Mouse (Mus musculus): ENCODE measurements around the gene Ugt2a3.
"Not testable (repeated sequence)": the region's sequence is repeated elsewhere in the genome, so short reads cannot be mapped to it uniquely, and the experiment has no call there.

Ugt2a3 gene

DNA sequence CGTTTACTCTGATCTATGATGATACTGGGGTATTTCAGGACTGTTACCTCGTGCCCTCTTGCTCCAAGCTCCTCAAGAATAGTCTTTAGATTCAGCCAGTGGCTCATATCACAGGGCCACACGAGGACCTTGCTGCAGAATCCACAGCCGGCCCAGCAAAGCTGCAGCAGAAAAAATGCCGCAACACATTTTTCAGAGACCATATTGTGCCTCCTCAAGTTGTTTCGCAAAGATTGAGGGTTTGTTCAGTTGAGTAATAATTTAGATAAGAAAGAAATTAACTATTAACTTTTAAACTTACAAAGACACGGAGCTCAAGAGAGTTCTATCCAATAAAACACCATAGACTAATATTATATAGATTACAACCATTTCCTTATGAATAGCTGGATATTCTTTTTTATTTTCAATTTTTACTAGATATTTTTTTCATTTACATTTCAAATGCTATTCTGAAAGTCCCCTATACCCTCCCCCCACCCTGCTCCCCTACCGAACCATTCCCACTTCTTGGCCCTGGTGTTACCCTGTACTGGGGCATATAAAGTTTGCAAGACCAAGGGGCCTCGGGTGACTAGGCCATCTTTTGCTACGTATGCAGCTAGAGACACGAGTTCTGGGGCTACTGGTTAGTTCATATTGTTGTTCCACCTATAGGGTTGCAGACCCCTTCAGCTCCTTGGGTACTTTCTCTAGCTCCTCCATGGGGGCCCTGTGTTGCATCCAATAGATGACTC lies at the start of gene Ugt2a3:
Ugt2a3 (minus strand) TSS at position 235 of the 737 bp plus-strand sequence.
- DNase-seq: no peak

DNA sequence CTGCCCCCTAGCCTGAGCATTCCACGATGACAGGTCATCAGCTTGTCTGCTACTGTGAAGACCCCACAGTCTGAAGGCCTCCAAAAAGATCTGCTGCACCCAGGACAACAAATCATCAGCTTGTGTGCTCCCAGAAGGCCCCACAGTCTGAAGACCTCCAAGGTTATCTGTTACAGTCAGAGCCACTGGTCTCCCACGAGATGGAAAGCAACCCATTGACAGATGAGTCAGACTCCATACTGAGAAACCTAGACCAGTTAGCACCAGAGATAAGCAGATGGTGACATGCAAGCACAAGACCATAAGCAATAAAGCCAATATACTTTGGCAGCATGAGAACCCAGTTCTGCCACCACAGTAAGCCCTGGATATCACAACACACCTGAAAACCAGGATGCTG lies 43.2 kb upstream of the Ugt2a3 start:
- DNase-seq: no peak

- DNase-seq: no peak
Observed at GRCm38 (mm10) chr5:87379825-87380224, 42.8 kb upstream of the Ugt2a3 start.

DNA sequence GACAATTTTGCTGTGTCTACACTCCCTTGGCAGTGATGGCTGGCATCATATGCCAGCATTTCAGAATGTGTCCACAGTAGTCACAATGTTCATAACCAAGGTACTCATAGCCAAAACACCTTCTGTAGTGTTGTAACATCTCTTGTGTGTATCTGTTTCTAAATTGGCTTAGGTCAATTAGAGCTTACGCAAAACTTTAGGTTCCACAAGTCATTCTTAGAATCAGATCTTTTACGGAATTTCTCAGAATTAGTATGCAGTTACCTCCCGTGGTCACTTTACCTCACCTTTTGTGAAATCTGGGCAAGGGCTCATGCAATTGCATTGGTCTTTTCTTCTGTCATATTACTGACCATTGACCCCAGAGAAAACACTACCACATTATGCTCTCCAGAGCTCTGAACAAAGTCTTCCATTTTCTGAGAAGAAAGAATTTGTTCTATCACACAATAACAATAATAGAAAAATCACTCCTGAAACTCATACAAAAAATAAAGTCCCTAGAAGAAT lies 38.9 kb upstream of the Ugt2a3 start:
- DNase-seq: no peak

DNA sequence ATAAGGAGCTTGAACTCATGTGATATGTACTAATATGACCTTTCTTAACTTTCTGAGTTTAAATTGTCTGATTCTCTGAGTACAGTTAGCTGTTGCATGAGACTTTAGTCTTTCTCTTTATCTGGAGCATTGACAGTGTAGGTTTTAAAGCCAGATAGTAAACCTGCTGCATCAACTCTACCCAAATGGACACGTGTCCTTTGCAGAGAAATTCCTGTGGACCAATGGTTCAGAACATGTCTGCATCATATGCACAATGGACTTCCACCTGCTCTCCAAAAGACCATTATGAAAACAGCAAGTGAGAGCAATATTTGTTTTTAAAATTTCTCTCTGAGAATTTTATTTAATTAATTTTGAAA lies 36.5 kb upstream of the Ugt2a3 start:
- no peak for DNase-seq

- DNase-seq: not testable (repeated sequence)
Observed at GRCm38 (mm10) chr5:87372788-87373501, 36.0 kb upstream of the Ugt2a3 start.

GRCm38 (mm10) chr5:87350350-87350749 lies 13.4 kb upstream of the Ugt2a3 start:
- no peak for DNase-seq

GRCm38 (mm10) chr5:87349150-87349549 lies 12.2 kb upstream of the Ugt2a3 start:
- DNase-seq: not testable (repeated sequence)

DNA sequence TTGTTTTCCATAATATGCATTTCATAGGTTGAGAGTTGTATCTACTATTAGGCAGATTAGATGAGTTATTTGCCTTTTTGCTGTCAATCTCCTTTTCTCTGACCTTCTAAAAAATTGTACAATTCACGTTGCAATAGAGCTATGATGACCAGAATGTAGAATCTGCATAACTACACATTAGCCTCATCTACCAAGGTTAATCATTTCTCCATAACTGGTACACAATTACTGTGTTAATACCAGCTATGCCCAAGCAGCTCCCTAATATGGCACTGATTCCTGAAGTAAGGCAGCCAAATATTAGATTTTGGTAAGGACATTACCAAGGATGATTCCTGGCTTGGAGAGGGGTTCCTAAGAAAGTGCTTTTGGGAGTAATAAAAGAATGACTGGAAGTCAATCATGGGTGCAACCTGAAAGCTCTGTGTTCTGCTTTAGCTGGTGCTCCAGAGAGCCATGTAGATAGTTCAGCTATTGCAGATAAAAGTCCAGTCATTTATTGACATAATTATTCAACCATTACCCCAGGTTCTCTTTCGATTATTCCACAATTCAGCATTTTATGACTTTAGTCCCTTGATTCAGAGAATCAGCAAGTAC lies 10.6 kb upstream of the Ugt2a3 start:
- not testable (repeated sequence) for DNase-seq

DNA sequence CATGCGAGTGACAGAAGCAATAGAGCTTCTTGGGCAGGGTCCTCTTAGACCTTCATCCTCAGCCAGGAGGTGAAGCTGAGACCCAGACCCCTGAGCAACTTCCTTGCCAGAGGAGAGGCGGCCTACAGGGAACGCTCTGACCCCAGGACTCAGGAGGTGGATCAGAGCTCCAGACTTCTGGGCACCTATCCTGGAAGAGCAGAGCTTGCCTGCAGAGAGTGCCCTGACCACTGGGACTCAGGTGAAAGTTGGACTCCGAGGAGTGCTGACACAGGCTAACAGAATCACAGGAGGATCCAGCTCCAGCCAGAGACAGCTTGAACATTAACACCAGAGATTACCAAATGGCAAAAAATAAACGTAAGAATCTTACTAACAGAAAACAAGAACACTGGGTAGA lies 3.5 kb upstream of the Ugt2a3 start:
- no peak for DNase-seq

- no peak for DNase-seq
Observed at GRCm38 (mm10) chr5:87335199-87335598, 1.8 kb downstream of the Ugt2a3 start.

GRCm38 (mm10) chr5:87333584-87333983 lies 3.4 kb downstream of the Ugt2a3 start:
- DNase-seq: peak; percentile 20

- no peak for DNase-seq
Observed at GRCm38 (mm10) chr5:87311392-87311791, 25.6 kb downstream of the Ugt2a3 start.

DNA sequence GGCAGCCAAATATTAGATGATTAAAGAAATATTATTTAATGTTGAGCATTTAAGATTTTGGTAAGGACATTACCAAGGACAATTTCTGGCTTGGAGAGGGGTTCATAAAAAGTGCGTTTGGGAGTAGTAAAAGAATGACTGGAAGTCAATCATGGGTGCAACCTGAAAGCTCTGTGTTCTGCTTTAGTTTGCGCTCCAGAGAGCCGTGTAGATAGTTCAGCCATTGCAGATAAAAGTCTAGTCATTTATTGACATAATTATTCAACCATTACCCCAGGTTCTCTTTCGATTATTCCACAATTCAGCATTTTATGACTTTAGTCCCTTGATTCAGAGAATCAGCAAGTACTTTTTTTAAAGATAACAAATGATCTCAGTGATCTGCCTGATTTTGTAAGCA lies 50.8 kb downstream of the Ugt2a3 start:
- DNase-seq: not testable (repeated sequence)

GRCm38 (mm10) chr5:87275986-87276385 lies 61.0 kb downstream of the Ugt2a3 start:
- not testable (repeated sequence) for DNase-seq

- DNase-seq: no peak
Observed at GRCm38 (mm10) chr5:87275581-87275980, 61.4 kb downstream of the Ugt2a3 start.

All from retina, postnatal 1 day (tissue).